Mouse (Mus musculus) erythroblast, embryonic 14.5 days (primary cell): Measurements from ENCODE around the gene Ptpn7.

Experiments
- GATA1 ChIP-seq: IDR thresholded peaks from 2 replicates; pipeline ENCODE4 v1.6.1; 2012; ENCODE audit warnings: low read length, inconsistent platforms, mixed read lengths
- TAL1 ChIP-seq: IDR thresholded peaks from 3 replicates; pipeline ENCODE4 v1.6.1; 2012; ENCODE audit warnings: low read length, inconsistent platforms, mixed read lengths

DNA sequence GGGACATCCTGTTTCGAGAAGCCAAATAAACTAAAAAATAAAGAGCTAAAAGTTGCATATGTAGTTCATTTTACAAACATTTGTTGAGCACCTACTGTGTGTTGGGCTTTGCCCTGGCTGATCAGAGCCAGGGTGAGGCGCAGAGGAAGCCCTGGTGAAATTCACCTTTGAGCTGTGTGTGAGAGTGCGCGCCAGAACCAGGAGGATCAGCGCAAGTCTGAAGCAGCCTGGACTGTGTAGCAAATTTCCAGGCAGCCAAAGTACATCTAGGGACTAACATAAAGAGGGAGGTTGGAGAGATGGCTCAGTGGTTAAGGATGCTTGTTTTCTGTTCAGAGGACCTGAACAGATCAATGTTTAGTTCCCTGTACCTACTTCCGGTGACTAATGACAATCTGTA is 40.8 kb downstream of the Ptpn7 start:
- TF ChIP-seq TAL1 = no peak
- no peak for TF ChIP-seq GATA1
